Mouse (Mus musculus): ENCODE measurements at regions not wholly inside any gene's neighbourhood (a gene's known extent, or its start where the extent isn't known, plus 50 kb on each side); places are given as distances from the start of the nearest gene placed in this dataset.

GRCm38 (mm10) chr3:148561211-148561610, 429.1 kb downstream of the Adgrl2 start:
- no peak for TF ChIP-seq POLR2A (IDR thresholded peaks at IDR 0.05; ENCODE audit: borderline replicate concordance, extremely low read depth, insufficient read depth, insufficient read length)
- Histone ChIP-seq H3K4me2 (replicated peaks; ENCODE audit: low read depth, low read length, severe bottlenecking) (no peak overlapping the region), H3K9me3 (ENCODE audit: control insufficient read depth, low read length) (no peaks in the 10 kb centered on the region), H3K36me3 (ENCODE audit: control insufficient read depth, insufficient read depth, low read length) (no peaks in the 10 kb centered on the region), H3K9ac (ENCODE audit: low read depth, low read length, severe bottlenecking) (no peak overlapping the region), H3K4me1 (ENCODE audit: control insufficient read depth, insufficient read depth, low read length) (0 out of 2 replicates have a peak, but pooled peaks cover 4% of the 10 kb centered on the region), H3K4me3 (replicated peaks; ENCODE audit: low read length) (no peak overlapping the region), H3K27me3 (ENCODE audit: control insufficient read depth, insufficient read depth, low read length) (no peaks in the 10 kb centered on the region), H3K27ac (replicated peaks; ENCODE audit: low read depth, low read length) (no peak overlapping the region)
- WGBS = 41% methylated on average over 4 of the region's 4 CpGs
- ATAC-seq (ENCODE audit: low FRiP score, low read depth) (no peak), DNase-seq (ENCODE audit: low spot score) (peak; percentile 58)

DNA sequence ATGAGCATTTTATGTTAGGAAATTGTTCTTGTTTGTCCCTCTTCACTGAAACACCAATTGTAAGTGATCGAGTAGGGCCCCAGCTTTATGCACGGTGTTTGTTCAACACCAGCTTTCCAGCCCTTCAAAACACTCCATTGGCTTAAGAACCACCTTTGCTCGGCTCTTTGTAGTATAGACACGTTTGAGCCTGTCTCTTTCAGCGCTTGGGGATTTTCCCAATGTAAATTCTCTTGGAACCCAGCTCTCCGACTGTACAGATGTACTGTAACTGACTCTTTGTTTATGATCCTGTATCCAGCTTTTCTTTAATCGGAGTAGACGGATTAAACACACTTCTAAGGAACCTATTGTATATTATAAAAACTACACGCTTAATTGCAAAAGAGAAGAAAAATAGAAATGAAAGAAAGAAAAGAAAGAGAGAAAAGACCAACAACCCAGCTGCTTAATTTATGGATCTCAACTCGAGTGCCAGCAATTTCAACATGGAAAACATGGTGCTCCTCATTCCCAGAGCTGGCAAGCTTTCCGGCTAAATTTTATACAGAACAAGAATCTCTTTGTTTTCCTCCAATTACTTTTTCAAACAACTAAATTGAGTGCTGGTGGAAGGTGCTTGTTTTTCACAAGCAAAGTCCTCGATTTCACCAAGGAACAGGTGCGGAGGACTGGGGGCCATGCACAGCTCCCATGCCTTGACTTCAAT, 430.4 kb downstream of the Adgrl2 start:
- 0 out of 2 replicates have a peak, but pooled peaks cover 4% of the 10 kb centered on the region for H3K4me1 ChIP-seq (ENCODE audit: control insufficient read depth, insufficient read depth, low read length)
- no peak overlapping the region for H3K4me3 ChIP-seq (replicated peaks; ENCODE audit: low read length)
- no peaks in the 10 kb centered on the region for H3K36me3 ChIP-seq (ENCODE audit: control insufficient read depth, insufficient read depth, low read length)
- H3K4me2 ChIP-seq (replicated peaks; ENCODE audit: low read depth, low read length, severe bottlenecking) = no peak overlapping the region
- no peaks in the 10 kb centered on the region for H3K27me3 ChIP-seq (ENCODE audit: control insufficient read depth, insufficient read depth, low read length)
- peak; percentile 48 for DNase-seq (ENCODE audit: low spot score)
- no peak for ATAC-seq (ENCODE audit: low FRiP score, low read depth)
- no peak for TF ChIP-seq POLR2A (IDR thresholded peaks at IDR 0.05; ENCODE audit: borderline replicate concordance, extremely low read depth, insufficient read depth, insufficient read length)
- WGBS = 67% methylated on average over 13 of the region's 13 CpGs
- H3K27ac ChIP-seq (replicated peaks; ENCODE audit: low read depth, low read length) = no peak overlapping the region
- H3K9ac ChIP-seq (ENCODE audit: low read depth, low read length, severe bottlenecking) = no peak overlapping the region
- H3K9me3 ChIP-seq (ENCODE audit: control insufficient read depth, low read length) = no peaks in the 10 kb centered on the region

DNA sequence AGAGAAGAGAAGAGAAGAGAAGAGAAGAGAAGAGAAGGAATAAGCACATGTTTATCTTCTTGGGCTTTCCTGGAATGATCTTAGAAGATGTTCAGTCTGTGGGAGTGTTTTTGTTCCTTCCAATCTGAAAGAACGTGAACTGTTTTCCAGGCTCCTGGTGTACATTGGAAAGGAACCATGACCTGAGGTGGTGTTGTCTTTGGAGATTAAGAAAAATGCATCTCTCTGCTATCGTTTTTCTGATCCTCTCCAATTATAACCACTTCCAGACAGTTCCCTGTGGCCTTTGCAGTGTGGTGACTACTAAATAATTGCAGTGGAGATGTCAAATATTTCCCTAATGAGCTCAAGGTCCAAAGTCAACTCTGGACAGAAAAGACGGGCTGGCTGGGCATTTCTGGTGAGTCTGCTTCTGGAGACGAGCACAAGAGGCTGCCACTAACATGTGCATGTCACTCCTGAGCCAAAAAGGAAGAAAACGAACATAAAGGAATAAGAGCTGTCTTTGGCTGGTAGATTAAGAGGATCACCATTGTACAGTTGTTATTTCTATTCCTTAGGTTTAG, 431.7 kb downstream of the Adgrl2 start:
- H3K9ac ChIP-seq (ENCODE audit: low read depth, low read length, severe bottlenecking) = no peak overlapping the region
- H3K27me3 ChIP-seq (ENCODE audit: control insufficient read depth, insufficient read depth, low read length) = no peaks in the 10 kb centered on the region
- H3K27ac ChIP-seq (replicated peaks; ENCODE audit: low read depth, low read length) = no peak overlapping the region
- 73% methylated on average over 5 of the region's 5 CpGs for WGBS
- no peak overlapping the region for H3K4me2 ChIP-seq (replicated peaks; ENCODE audit: low read depth, low read length, severe bottlenecking)
- H3K4me1 ChIP-seq (ENCODE audit: control insufficient read depth, insufficient read depth, low read length) = 0 out of 2 replicates have a peak, but pooled peaks cover 4% of the 10 kb centered on the region
- H3K36me3 ChIP-seq (ENCODE audit: control insufficient read depth, insufficient read depth, low read length) = no peaks in the 10 kb centered on the region
- no peak overlapping the region for H3K4me3 ChIP-seq (replicated peaks; ENCODE audit: low read length)
- no peak for TF ChIP-seq POLR2A (IDR thresholded peaks at IDR 0.05; ENCODE audit: borderline replicate concordance, extremely low read depth, insufficient read depth, insufficient read length)
- DNase-seq (ENCODE audit: low spot score) (no peak), ATAC-seq (ENCODE audit: low FRiP score, low read depth) (no peak)
- no peaks in the 10 kb centered on the region for H3K9me3 ChIP-seq (ENCODE audit: control insufficient read depth, low read length)

DNA sequence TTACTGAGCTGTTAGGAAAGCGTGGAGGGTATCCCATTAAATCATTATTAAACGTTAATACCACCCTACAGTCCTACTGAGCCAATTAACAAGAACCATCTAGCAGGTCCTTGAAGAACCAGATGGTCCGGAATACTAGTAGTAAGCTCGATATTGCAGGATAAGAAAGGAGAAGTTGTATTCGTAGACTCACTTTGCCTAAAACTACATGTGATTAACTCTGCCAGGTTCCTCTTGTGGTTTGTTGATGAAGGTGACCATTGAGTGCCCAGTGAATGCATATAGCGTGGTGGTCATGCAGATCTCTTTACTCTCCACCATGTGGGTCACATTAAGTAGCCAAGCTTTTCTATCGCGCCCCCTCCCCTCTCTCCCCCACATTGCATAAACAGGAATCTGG, 435.0 kb downstream of the Adgrl2 start:
- no peak for TF ChIP-seq POLR2A (IDR thresholded peaks at IDR 0.05; ENCODE audit: borderline replicate concordance, extremely low read depth, insufficient read depth, insufficient read length)
- ATAC-seq (ENCODE audit: low FRiP score, low read depth) = no peak
- Histone ChIP-seq H3K36me3 (ENCODE audit: control insufficient read depth, insufficient read depth, low read length) (no peaks in the 10 kb centered on the region), H3K27me3 (ENCODE audit: control insufficient read depth, insufficient read depth, low read length) (no peaks in the 10 kb centered on the region), H3K4me2 (replicated peaks; ENCODE audit: low read depth, low read length, severe bottlenecking) (no peak overlapping the region), H3K4me3 (replicated peaks; ENCODE audit: low read length) (no peak overlapping the region), H3K9ac (ENCODE audit: low read depth, low read length, severe bottlenecking) (no peak overlapping the region), H3K9me3 (ENCODE audit: control insufficient read depth, low read length) (no peaks in the 10 kb centered on the region), H3K27ac (replicated peaks; ENCODE audit: low read depth, low read length) (no peak overlapping the region), H3K4me1 (ENCODE audit: control insufficient read depth, insufficient read depth, low read length) (0 out of 2 replicates have a peak, but pooled peaks cover 4% of the 10 kb centered on the region)
- 36% methylated on average over 8 of the region's 8 CpGs for WGBS
- no peak for DNase-seq (ENCODE audit: low spot score)

DNA sequence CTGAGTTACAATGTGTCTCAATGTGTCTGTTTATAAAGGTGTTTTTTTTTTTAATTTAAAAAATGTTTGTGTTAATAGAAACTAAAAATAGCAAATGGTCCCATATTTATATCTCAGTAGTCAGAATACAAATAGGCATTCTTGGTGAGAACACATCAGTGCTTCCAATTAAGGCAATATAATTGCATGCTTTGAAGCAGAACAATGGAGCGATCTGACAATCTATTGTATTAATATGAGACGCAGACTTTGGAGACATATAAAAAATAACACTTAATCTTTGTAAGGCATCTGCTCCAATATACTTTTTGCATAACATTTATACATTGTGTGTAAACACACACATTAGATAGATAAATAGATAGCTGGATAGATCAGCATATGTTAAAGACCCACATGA, 439.6 kb downstream of the Adgrl2 start:
- Histone ChIP-seq H3K36me3 (ENCODE audit: control insufficient read depth, insufficient read depth, low read length) (no peaks in the 10 kb centered on the region), H3K9me3 (ENCODE audit: control insufficient read depth, low read length) (no peaks in the 10 kb centered on the region), H3K27ac (replicated peaks; ENCODE audit: low read depth, low read length) (no peak overlapping the region), H3K4me3 (replicated peaks; ENCODE audit: low read length) (no peak overlapping the region), H3K4me2 (replicated peaks; ENCODE audit: low read depth, low read length, severe bottlenecking) (no peak overlapping the region), H3K4me1 (ENCODE audit: control insufficient read depth, insufficient read depth, low read length) (no peaks in the 10 kb centered on the region), H3K9ac (ENCODE audit: low read depth, low read length, severe bottlenecking) (no peak overlapping the region), H3K27me3 (ENCODE audit: control insufficient read depth, insufficient read depth, low read length) (no peaks in the 10 kb centered on the region)
- no peak for TF ChIP-seq POLR2A (IDR thresholded peaks at IDR 0.05; ENCODE audit: borderline replicate concordance, extremely low read depth, insufficient read depth, insufficient read length)
- WGBS = 93% methylated on average over 2 of the region's 2 CpGs
- DNase-seq (ENCODE audit: low spot score) (no peak), ATAC-seq (ENCODE audit: low FRiP score, low read depth) (no peak)
